Mouse (Mus musculus): ENCODE data around the gene Dnajb14.
"Not testable (repeated sequence)": the region's sequence is repeated elsewhere in the genome, so short reads cannot be mapped to it uniquely, and the experiment has no call there.

Gene Dnajb14

GRCm38 (mm10) chr3:137867437-137868093 lies at the start of gene Dnajb14:
Dnajb14 (plus strand) TSS chr3:137867675.
- no peak for DNase-seq (ENCODE audit: low read depth, low spot score)

DNA sequence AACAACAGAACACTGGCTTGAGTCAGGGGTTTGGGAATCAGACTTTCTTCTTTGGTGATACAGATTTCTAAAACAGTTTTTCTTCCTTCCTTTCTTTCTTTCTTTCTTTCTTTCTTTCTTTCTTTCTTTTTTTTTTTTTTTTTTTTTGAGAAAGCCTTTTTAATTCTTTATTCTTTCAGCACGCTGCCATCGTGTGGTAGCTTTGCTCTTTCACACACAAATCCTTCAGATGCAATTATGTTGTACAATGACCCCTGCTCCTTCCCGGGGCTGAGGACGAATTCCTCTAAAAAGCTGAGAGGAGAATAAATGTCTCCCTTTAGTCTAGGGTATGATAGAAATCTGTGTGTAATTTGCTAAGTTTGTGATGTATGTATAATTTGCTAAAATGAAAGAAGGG lies 48.8 kb upstream of the Dnajb14 start:
- no peak for DNase-seq (ENCODE audit: low read depth, low spot score)

DNA sequence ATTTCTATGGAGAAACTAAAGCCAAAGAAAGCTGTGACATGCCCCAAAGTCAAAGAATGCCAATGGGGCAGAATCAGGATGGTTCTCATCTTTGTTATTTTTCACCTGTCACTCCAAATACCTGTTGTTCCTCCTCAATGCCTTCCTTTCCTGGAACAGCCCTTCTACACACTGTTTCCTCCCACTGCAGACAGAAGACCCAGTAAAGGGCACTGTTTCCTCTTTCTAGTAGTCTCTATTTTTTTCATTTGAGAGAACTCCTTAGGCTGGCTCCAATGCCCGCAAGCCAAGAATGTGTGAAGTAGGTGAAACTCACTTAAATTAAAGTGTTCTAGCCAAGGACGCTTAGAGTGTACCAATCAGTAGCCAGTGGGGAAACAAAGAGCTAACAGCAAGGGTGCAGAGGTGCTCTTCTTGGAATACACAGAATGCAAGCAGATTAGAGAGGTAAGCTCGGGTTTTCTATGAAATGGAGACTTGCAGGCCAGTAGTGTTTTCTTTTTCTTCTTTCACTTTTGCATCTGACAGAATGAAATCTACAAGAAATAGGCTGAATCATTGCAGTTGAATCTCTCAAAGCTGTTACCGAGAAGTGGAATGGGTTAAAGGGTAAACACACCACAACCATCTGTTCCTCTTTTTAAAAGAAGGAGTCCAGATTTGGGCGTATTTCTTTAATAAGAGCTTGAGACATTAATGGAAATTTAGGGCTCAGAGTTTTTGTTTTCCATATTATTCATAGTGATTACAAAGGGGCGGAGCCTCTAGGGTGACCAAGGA lies 46.6 kb upstream of the Dnajb14 start:
- no peak for DNase-seq (ENCODE audit: low read depth, low spot score)

DNA sequence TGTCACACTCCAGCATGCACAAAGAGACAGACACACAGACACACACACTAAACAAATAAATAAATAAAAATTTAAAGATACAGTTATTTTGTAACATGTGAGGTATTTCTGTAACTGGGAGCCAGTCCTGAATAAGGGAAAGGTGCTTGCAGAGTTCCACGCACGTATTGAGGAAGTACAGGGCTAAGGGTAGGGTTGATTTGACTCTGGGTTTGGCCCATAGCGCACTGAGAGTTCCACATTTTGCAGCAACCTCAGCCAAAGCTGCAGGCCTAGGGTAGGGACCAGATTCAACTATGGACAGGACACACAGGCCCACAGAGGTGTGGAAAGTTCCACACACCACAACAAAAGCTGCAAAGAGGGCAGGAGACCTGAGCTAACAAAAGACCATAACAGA lies 44.2 kb upstream of the Dnajb14 start:
- no peak for DNase-seq (ENCODE audit: low read depth, low spot score)

DNA sequence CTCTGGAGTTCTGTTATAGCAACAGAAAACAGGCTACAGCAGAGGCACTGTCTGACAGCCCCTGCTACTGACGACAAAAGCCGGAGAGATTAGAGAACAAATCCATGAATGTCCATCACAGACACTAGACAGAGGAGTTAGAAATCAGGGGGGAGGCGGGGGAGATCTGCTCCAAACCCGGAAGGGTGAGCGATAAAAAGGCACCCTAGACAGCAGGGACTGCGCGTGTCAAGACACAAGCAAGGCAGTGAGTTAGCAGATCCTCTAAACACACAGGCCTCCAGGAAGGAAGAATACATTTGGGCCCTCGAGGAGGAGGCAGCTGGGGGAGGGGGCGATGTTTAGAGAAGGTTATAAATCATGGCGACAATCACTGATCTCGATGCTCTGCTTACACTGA lies 39.8 kb upstream of the Dnajb14 start:
- DNase-seq (ENCODE audit: low read depth, low spot score) = peak; percentile 44

- DNase-seq (ENCODE audit: low read depth, low spot score) = no peak
These were observed 36.3 kb upstream of the Dnajb14 start for GRCm38 (mm10) chr3:137831156-137831555.

GRCm38 (mm10) chr3:137833128-137833527 lies 34.3 kb upstream of the Dnajb14 start:
- DNase-seq (ENCODE audit: low read depth, low spot score) = peak; percentile 98

GRCm38 (mm10) chr3:137833698-137834097 lies 33.8 kb upstream of the Dnajb14 start:
- peak; percentile 78 for DNase-seq (ENCODE audit: low read depth, low spot score)

GRCm38 (mm10) chr3:137836543-137836942 lies 30.9 kb upstream of the Dnajb14 start:
- no peak for DNase-seq (ENCODE audit: low read depth, low spot score)

DNA sequence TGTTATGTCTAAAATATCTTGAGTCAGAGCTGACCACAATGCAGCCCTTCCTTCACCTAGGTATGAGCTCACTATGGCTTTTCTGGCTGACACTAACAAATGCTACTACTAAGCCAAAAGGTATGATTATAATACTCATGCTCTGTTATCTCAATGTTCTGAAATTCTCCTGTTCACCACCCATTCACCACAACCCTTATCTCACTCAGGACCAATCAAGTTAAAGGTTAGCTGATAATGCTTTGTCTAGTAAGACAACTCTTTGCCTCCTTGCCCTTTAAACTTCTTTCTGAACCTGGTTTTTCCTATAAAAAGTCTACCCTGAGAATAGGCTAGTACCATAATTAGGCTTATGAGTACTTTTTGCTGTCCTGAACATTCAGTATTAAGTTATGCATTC lies 29.3 kb upstream of the Dnajb14 start:
- no peak for DNase-seq (ENCODE audit: low read depth, low spot score)

DNA sequence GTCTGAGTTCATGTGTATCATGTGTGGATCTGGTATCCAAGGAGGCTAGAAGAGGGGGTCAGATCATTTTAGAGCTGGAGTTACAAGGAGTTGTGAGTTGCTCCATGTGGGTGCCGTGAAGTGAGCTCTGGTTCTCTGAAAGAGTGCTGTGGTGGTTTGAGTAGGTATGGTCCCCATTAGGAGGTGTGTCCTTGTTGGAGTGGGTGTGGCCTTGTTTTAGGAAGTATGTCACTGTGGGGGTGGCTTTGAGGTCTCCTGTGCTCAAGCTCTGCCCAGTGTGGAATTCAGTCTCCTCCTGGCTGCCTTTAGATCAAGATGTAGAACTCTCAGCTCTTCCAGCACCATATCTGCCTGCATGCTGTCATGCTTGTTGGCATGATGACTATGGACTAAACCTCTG lies 24.5 kb upstream of the Dnajb14 start:
- DNase-seq (ENCODE audit: low read depth, low spot score) = peak; percentile 81

DNA sequence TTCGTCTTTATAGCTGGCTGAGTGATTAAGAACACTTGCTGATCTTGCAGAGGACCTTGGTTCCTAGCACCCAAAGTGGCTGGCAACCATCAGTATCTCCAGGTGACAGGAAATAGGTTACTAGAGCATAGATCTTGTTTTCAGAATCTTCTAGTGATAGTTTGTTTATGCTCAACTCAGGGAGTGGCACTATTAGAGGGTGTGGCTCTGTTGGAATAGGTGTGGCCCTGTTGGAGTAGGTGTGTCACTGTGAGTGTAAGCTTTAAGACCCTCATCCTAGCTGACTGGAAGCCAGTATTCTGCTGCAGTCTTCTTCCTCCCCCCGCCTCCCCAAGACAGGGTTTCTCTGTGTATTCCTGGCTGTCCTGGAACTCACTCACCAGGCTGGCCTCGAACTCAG lies 23.2 kb upstream of the Dnajb14 start:
- no peak for DNase-seq (ENCODE audit: low read depth, low spot score)

DNA sequence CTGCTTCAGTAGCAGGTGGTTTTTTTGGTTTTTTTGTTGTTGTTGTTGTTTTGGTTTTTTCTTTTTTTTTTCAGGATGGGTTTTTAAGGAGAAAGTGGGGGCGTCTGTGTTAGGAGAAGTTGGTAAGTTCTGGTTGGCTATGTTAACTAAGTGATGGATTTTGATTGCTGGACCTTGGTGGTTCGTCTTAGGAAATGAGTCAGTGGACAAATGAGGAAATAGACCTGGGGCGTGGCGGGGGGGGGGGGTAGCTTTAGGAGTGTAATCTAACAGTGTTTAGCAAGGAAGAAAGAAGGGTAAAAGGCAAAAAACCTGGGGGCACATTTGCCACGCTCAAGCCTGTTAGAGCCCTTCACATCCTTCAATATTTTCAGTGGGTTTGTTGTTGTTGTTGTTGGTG lies 20.9 kb upstream of the Dnajb14 start:
- DNase-seq (ENCODE audit: low read depth, low spot score) = no peak

DNA sequence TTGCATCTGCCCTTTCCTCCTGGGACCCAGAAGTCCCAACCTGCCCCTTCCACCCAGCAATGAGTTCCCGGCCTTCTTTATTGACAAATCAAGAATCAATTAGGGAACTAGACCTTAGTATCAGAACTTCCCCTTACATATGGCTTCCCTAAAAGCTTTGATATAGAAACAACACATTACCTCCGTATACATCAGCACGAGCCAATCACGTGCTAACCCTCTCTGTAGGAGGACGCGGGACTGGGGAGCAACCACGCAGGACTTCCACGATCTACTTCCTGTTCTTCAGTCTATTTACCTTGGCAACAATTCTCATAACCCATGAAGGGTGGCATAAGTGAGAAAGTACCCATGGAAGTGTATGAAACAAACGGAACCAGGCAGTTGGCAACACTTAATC lies 19.1 kb upstream of the Dnajb14 start:
- no peak for DNase-seq (ENCODE audit: low read depth, low spot score)

DNA sequence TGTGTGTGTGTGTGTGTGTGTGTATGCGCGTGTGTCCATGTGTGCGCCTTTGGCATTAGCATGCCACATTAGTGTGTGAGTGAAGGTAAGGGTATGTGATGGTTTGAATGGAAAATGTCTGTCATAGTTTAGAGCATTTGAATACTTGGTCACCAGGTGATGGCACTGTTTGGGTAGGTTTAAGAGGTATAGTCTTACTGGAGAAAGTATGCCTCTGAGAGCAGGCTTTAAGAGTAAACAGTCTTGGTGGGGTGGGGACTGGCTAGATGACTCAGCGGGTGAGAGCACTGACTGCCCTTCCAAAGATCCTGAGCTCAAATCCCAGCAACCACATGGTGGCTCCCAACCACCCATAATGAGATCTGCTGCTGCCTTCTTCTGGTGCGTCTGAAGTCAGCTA lies 17.8 kb upstream of the Dnajb14 start:
- peak; percentile 48 for DNase-seq (ENCODE audit: low read depth, low spot score)

GRCm38 (mm10) chr3:137851196-137851595 lies 16.3 kb upstream of the Dnajb14 start:
- DNase-seq (ENCODE audit: low read depth, low spot score) = peak; percentile 77

DNA sequence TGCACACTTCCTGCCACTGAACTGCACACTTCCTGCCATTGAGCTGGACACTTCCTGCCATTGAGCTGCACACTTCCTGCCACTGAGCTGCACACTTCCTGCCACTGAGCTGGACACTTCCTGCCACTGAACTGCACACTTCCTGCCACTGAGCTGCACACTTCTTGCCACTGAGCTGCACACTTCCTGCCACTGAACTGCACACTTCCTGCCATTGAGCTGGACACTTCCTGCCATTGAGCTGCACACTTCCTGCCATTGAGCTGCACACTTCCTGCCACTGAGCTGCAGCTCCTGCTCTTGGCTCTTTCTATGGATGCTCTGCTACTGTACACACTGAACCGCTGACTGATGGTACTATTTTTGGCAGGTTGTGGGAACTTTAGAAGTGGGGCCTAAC lies 14.5 kb upstream of the Dnajb14 start:
- not testable (repeated sequence) for DNase-seq (ENCODE audit: low read depth, low spot score)

GRCm38 (mm10) chr3:137855328-137855727 lies 12.1 kb upstream of the Dnajb14 start:
- no peak for DNase-seq (ENCODE audit: low read depth, low spot score)

- no peak for DNase-seq (ENCODE audit: low read depth, low spot score)
These were observed 11.4 kb upstream of the Dnajb14 start for GRCm38 (mm10) chr3:137856061-137856460.

DNA sequence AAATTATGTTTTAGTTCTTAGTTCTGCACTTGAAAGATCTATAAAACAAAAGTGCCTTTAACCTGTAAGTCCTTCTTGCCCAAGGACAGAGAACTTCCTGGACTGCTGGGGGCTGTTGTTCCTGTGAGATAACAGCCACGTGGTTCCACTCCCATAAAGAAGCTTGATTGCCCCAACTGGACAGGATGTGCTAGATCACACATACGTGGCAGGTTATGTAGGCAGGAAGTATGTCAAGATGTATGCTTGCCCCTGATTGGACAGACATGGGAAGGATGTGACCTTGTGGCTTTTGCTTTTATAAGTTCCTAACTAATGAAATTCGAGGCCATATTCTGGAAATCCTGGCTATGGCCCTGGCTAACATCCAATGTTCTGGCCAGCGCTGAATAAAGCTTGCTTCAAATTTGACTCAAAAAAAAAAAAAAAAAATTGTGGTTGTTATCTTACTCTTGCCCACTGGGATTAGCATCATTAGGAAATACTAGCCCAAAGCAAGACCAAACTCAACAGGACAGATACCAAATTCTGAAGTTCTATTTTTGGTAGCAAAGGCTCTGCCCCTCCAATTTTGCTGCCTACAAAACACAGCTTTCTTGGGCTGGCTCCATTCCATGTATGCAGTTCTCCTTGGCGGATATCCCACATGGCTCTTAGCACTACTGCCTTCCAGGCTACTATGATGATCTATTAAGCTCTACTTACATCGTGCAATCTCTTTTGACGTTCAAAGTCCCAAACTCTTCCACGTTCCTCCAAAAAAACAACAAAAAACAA lies 6.9 kb upstream of the Dnajb14 start:
- no peak for DNase-seq (ENCODE audit: low read depth, low spot score)

DNA sequence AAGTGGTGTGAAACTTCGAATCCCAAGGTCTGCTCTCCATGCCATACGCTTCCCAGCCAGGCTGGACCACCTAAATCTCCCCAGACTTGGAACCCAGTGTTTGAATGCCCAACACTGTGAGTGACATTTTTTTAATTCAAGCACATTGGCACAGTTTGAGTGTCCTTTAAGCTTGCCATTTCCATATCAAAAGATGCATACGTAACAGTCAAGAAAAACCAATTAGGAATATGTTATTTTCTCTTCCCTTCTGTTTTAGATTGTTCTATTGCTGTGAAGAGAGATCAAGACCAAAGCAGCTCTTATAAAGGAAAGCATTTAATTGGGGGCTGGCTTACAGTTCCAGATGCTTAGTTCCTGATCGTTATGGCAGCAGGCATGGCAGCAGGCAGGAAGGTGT lies 6.0 kb upstream of the Dnajb14 start:
- DNase-seq (ENCODE audit: low read depth, low spot score) = no peak

DNA sequence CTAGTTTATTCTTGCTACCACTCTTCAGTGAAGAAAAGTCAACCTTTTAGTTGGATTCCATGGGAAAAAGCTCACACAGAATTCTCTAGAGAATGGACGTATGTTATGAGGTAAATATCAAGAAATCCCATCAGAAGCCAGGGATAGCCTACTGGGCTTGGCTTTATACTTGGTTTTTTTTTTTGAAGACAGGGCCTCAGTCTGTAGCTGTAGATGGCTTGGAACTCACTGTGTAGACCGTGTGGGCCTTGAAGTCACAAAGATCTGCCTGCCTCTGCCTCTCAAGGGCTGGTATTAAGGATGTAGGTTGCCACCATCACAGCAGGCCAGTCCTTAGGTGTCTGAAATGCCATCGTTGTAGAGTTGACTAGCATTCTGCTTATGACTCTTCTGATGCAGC lies 4.9 kb upstream of the Dnajb14 start:
- no peak for DNase-seq (ENCODE audit: low read depth, low spot score)
